Mouse (Mus musculus): Measurements from ENCODE around the gene Smurf1.

Gene Smurf1

GRCm38 (mm10) chr5:144952592-144952991, 13.1 kb downstream of the Smurf1 start:
- no peak for DNase-seq

- no peak for DNase-seq
Observed at GRCm38 (mm10) chr5:144950428-144951051, 15.1 kb downstream of the Smurf1 start.

GRCm38 (mm10) chr5:144949856-144950255, 15.8 kb downstream of the Smurf1 start:
- peak; percentile 65 for DNase-seq

GRCm38 (mm10) chr5:144948422-144948821, 17.2 kb downstream of the Smurf1 start:
- DNase-seq = no peak

GRCm38 (mm10) chr5:144948002-144948401, 17.6 kb downstream of the Smurf1 start:
- no peak for DNase-seq

- peak; percentile 62 for DNase-seq
Observed at GRCm38 (mm10) chr5:144946032-144946431, 19.6 kb downstream of the Smurf1 start.

- no peak for DNase-seq
Observed at GRCm38 (mm10) chr5:144944932-144945331, 20.7 kb downstream of the Smurf1 start.

- no peak for DNase-seq
Observed at GRCm38 (mm10) chr5:144944370-144944769, 21.3 kb downstream of the Smurf1 start.

- no peak for DNase-seq
Observed at GRCm38 (mm10) chr5:144943346-144943745, 22.3 kb downstream of the Smurf1 start.

GRCm38 (mm10) chr5:144942431-144942830, 23.2 kb downstream of the Smurf1 start:
- peak; percentile 59 for DNase-seq

- no peak for DNase-seq
Observed at GRCm38 (mm10) chr5:144940904-144941303, 24.7 kb downstream of the Smurf1 start.

GRCm38 (mm10) chr5:144937304-144937703, 28.3 kb downstream of the Smurf1 start:
- peak; percentile 83 for DNase-seq

GRCm38 (mm10) chr5:144933486-144933885, 32.2 kb downstream of the Smurf1 start:
- no peak for DNase-seq

GRCm38 (mm10) chr5:144931841-144932240, 33.8 kb downstream of the Smurf1 start:
- no peak for DNase-seq

- no peak for DNase-seq
Observed at GRCm38 (mm10) chr5:144928856-144929713, 36.6 kb downstream of the Smurf1 start.

GRCm38 (mm10) chr5:144926275-144926674, 39.4 kb downstream of the Smurf1 start:
- DNase-seq = no peak

GRCm38 (mm10) chr5:144923351-144923750, 42.3 kb downstream of the Smurf1 start:
- peak; percentile 79 for DNase-seq

- no peak for DNase-seq
Observed at GRCm38 (mm10) chr5:144919790-144920189, 45.9 kb downstream of the Smurf1 start.

- no peak for DNase-seq
Observed at GRCm38 (mm10) chr5:144919194-144919593, 46.5 kb downstream of the Smurf1 start.

GRCm38 (mm10) chr5:144918204-144918603, 47.4 kb downstream of the Smurf1 start:
- DNase-seq = no peak

- DNase-seq = no peak
Observed at GRCm38 (mm10) chr5:144917172-144917571, 48.5 kb downstream of the Smurf1 start.

GRCm38 (mm10) chr5:144915828-144916227, 49.8 kb downstream of the Smurf1 start:
- no peak for DNase-seq

GRCm38 (mm10) chr5:144914433-144914906, 51.2 kb downstream of the Smurf1 start:
- peak; percentile 85 for DNase-seq

- DNase-seq = peak; percentile 53
Observed at GRCm38 (mm10) chr5:144913923-144914322, 51.7 kb downstream of the Smurf1 start.

Measured in right cerebral cortex, adult 18-20 months (tissue).